Mouse (Mus musculus): ENCODE measurements around the gene Selplg. TPM values are rescaled to one million over a fixed set of nuclear protein-coding genes. Genes with fewer than 3 reads are reported as not detected.

Gene Selplg
- total RNA-seq, 4 experiments from 2014 or later: 1.8 to 10.3 (median 2.6) TPM

GRCm38 (mm10) chr5:113855117-113855516, 22.7 kb upstream of the Selplg start:
- no peak for DNase-seq (ENCODE audit: low spot score)

- peak; percentile 88 for DNase-seq (ENCODE audit: low spot score)
These were observed 22.1 kb upstream of the Selplg start for GRCm38 (mm10) chr5:113854494-113854893.

GRCm38 (mm10) chr5:113853541-113853940, 21.1 kb upstream of the Selplg start:
- no peak for DNase-seq (ENCODE audit: low spot score)

- DNase-seq (ENCODE audit: low spot score): no peak
These were observed 20.0 kb upstream of the Selplg start for GRCm38 (mm10) chr5:113852463-113852862.

- no peak for DNase-seq (ENCODE audit: low spot score)
These were observed 18.3 kb upstream of the Selplg start for GRCm38 (mm10) chr5:113850680-113851230.

GRCm38 (mm10) chr5:113847636-113848035, 15.2 kb upstream of the Selplg start:
- no peak for DNase-seq (ENCODE audit: low spot score)

- DNase-seq (ENCODE audit: low spot score): no peak
These were observed 14.2 kb upstream of the Selplg start for GRCm38 (mm10) chr5:113846656-113847055.

- DNase-seq (ENCODE audit: low spot score): no peak
These were observed 13.2 kb upstream of the Selplg start for GRCm38 (mm10) chr5:113845627-113846026.

- DNase-seq (ENCODE audit: low spot score): peak; percentile 49
These were observed 12.3 kb upstream of the Selplg start for GRCm38 (mm10) chr5:113844721-113845120.

- no peak for DNase-seq (ENCODE audit: low spot score)
These were observed 11.7 kb upstream of the Selplg start for GRCm38 (mm10) chr5:113844106-113844505.

- DNase-seq (ENCODE audit: low spot score): no peak
These were observed 10.5 kb upstream of the Selplg start for GRCm38 (mm10) chr5:113842906-113843305.

- no peak for DNase-seq (ENCODE audit: low spot score)
These were observed 9.8 kb upstream of the Selplg start for GRCm38 (mm10) chr5:113842244-113842643.

- no peak for DNase-seq (ENCODE audit: low spot score)
These were observed 9.1 kb upstream of the Selplg start for GRCm38 (mm10) chr5:113841243-113842225.

GRCm38 (mm10) chr5:113840443-113840842, 8.0 kb upstream of the Selplg start:
- DNase-seq (ENCODE audit: low spot score): no peak

GRCm38 (mm10) chr5:113836961-113837360, 4.5 kb upstream of the Selplg start:
- DNase-seq (ENCODE audit: low spot score): no peak

- no peak for DNase-seq (ENCODE audit: low spot score)
These were observed 988 bp upstream of the Selplg start for GRCm38 (mm10) chr5:113833316-113833947.

- DNase-seq (ENCODE audit: low spot score): no peak
These were observed 703 bp downstream of the Selplg start for GRCm38 (mm10) chr5:113831741-113832140.

GRCm38 (mm10) chr5:113830796-113831195, 1.6 kb downstream of the Selplg start:
- no peak for DNase-seq (ENCODE audit: low spot score)

GRCm38 (mm10) chr5:113830292-113830643, 2.2 kb downstream of the Selplg start:
- no peak for DNase-seq (ENCODE audit: low spot score)

- no peak for DNase-seq (ENCODE audit: low spot score)
These were observed 2.7 kb downstream of the Selplg start for GRCm38 (mm10) chr5:113829566-113830291.

GRCm38 (mm10) chr5:113828481-113828880, 4.0 kb downstream of the Selplg start:
- no peak for DNase-seq (ENCODE audit: low spot score)

- DNase-seq (ENCODE audit: low spot score): no peak
These were observed 4.4 kb downstream of the Selplg start for GRCm38 (mm10) chr5:113827991-113828411.

Measured in heart, adult 8-10 months (tissue).